ENCODE assay signal across 10 mouse cellular contexts in genomic region chr2:118307561-118307960, GRCm38 (mm10). TPM values are rescaled to one million over a fixed set of nuclear protein-coding genes. Genes with fewer than 3 reads are reported as not detected.
DNase-seq lines count a peak whose midpoint lies in the region; ATAC-seq lines count a peak whose summit lies in the region.
"Had no signal": no experiment of that assay in that cellular context is flagged by ENCODE, and none has a peak within 500 bp of the region (broad histone marks: within the 10 kb centered on the region; RNA-seq: fewer than 3 reads in every experiment).

No protein-coding gene starts in this region.

- ATAC-seq in granulocyte monocyte progenitor cell, adult 5-6 weeks (replicated peaks; ENCODE audit: poor library complexity, severe bottlenecking), result peak; percentile 96
- ATAC-seq in megakaryocyte progenitor cell, adult 5-6 weeks (replicated peaks; ENCODE audit: poor library complexity), result peak; percentile 99

- DNase-seq in layer of hippocampus, adult 11-12 months (ENCODE audit: low spot score), result peak; percentile 37
- DNase-seq in layer of hippocampus, postnatal 10 days (ENCODE audit: low spot score in 2 of 2), result no peak
- peak; percentile 50 for DNase-seq in R1 (ENCODE audit: low read depth, low spot score)
- DNase-seq in adrenal gland, postnatal 14 days, result no peak
- DNase-seq in thymus, postnatal 25 days, result no peak
- DNase-seq in spleen, adult 18-20 months, result no peak
- DNase-seq: lung, embryonic 14.5 days; thymus, adult 2 months had no signal

RNA-seq across cellular contexts. Expression of gene Fsip1, which starts 50.8 kb away (rescaled TPM):
- total RNA-seq in layer of hippocampus, postnatal 10 days (2021), result 1 to 10 TPM; 2.1 to 2.8 TPM
- not detected in 2 replicates for total RNA-seq in granulocyte monocyte progenitor cell, adult 5-6 weeks (2014; fragmentation: Nextera tagmentation)
- not detected in 2 replicates for total RNA-seq in granulocyte monocyte progenitor cell, adult 5-6 weeks (2017)
- total RNA-seq in megakaryocyte progenitor cell, adult 5-6 weeks (2015), result not detected in 2 replicates
- total RNA-seq in megakaryocyte progenitor cell, adult 5-6 weeks (2017), result 0.88 and 1.2 TPM in 2 replicates
- total RNA-seq in adrenal gland, postnatal 14 days (2021), result 0.34 and 0.52 TPM in 2 replicates

Comparison
In these comparisons a context has a peak if more than half of its experiments do, and no peak if none do; other contexts are left out.
1. DNase-seq: peak in layer of hippocampus, adult 11-12 months (single experiment) and R1 (single experiment); none in layer of hippocampus, postnatal 10 days (0 of 2), adrenal gland, postnatal 14 days (single experiment), thymus, postnatal 25 days (single experiment) and spleen, adult 18-20 months (0 of 2).